Mouse (Mus musculus) liver, postnatal 0 days (tissue): ENCODE results near the gene Zbtb45.

Experiments
- CTCF ChIP-seq: sonication (generic); IDR thresholded peaks from 2 replicates; pipeline ENCODE4 v1.5.1; 2016; ENCODE audit warnings: antibody characterized with exemption, low read depth
- EP300 ChIP-seq: IDR thresholded peaks from 2 replicates; pipeline ENCODE4 v1.6.1; 2016; ENCODE audit warnings: antibody characterized with exemption, low read depth, mild to moderate bottlenecking

GRCm38 (mm10) chr7:13024805-13025204 is 15.0 kb upstream of the Zbtb45 start:
- TF ChIP-seq CTCF (peak; percentile 48), EP300 (no peak)
